Mouse (Mus musculus): Measurements from ENCODE around the gene Mvp.

DNA sequence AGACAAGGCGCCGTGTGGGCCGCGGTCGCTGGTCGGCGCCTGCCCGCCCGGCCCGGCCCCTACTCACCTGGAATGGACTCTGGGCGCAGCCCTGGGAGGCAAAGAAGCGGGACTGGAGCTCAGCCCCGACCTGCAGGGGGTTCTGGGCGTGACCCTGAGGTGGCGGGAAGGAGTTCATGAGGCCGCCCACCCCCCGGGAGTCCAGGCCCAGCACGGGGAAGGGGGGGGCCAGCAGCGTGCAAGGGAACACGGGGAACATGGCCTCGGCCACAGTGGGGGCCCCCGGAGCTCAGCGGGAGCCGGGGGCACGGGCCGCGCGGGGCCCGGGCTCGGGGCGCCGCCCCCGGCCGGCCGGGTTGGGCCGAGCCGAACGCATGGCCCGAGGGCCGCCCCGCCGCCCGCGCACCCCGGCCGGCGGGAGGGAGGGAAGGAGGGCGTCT, 11.8 kb upstream of the Mvp start:
- no peak for TF ChIP-seq GATA1 (IDR thresholded peaks at IDR 0.05; ENCODE audit: low read length)
- no peak for TF ChIP-seq TAL1 (IDR thresholded peaks at IDR 0.05; ENCODE audit: low read length)

Data from erythroblast, embryonic 14.5 days (primary cell).